Mouse (Mus musculus) adipocyte (in vitro differentiated cells): ENCODE measurements around the gene Wrap53.
A peak's percentile ranks its signal among the peaks of the same experiment; 100 is the strongest.
"Not testable (repeated sequence)": the region's sequence is repeated elsewhere in the genome, so short reads cannot be mapped to it uniquely, and the experiment has no call there.

Source experiments
- DNase-seq: peaks from one replicate; pipeline ENCODE4 v3.0.0-alpha.2; 2016; ENCODE audit warnings: low spot score

The Wrap53 gene

GRCm38 (mm10) chr11:69530755-69531154 lies 49.3 kb downstream of the Wrap53 start:
- not testable (repeated sequence) for DNase-seq

- not testable (repeated sequence) for DNase-seq
These were observed 49.8 kb downstream of the Wrap53 start for GRCm38 (mm10) chr11:69530281-69530680.

DNA sequence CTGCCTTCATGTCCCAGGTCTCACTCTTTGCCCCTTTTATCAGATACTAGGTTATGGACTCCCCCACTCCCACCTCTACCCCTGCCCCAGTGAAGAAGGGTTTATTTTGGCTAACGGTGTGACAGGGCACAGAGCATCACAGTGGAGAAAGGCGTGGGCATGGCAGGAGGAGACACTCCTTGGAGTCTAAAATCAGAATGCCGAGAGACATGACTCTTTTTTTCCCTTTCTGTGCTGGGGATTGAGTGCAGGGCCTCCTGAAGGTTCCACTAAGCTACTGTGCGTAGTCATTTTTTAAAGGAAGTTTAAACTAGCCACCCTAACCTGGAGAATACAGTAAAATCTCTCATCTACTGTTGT lies 52.0 kb downstream of the Wrap53 start:
- DNase-seq, result no peak

DNA sequence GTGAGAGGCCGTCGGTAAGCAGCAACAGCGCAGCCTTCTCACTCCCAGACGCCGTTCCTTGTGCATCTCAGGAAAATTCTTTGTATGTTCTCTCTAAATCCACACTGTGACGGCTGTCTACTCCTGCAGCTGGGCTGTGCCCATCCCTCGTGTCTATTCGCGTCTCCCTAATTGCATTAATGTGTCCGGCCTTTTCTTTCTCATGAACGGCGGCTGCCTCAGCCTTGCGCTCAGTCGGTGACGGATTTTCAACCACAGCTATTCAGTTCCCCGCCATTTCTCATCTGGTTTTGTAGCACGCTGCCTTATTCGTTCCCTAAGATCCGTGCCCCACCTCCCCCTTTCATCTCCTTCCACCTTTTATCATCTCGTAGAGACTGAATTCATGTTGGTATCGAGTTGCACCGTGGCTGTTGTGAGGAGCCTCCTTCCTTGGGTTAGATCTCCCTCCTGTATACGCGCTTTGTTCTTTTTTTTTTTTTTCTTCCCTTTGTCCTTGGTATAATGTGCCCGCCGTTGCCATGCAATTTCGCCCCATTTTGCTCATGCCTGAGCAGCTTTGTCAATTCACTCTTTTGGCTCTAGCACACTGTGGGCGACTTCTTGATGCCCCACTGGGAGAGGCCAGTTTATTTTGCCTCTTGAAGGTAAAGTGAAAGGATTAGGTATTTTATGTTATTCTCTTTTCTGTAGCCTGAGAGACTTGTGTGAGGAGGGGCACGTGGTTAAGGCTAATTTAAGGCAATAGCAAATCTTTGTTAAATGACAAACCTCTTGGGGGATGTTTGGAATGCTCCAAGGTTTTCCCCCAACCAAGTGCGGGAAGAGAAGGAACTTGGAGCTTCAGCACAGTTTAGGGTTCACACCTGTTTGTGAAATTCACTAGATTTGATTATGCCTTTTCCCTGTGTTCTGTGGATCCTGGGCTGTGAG lies 52.7 kb downstream of the Wrap53 start:
- DNase-seq, result no peak

DNA sequence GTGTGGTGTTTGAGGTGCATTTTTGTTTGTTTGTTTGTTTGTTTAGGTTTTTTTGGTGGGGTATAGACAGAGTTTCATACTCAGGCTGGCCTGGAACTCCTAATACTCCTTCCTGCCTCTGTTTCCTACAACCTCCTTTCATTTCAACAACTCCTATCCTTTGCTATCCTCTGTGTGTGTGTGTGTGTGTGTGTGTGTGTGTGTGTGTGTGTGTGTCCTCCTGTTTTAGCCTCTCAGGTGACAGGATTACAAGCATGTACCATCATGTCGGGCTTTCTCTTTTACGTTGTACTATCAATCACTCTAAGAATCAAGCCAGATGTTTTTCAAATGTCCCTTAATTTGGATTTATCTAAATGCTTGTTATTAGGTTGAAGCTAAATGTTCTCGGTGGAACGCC lies 53.4 kb downstream of the Wrap53 start:
- DNase-seq, result no peak

DNA sequence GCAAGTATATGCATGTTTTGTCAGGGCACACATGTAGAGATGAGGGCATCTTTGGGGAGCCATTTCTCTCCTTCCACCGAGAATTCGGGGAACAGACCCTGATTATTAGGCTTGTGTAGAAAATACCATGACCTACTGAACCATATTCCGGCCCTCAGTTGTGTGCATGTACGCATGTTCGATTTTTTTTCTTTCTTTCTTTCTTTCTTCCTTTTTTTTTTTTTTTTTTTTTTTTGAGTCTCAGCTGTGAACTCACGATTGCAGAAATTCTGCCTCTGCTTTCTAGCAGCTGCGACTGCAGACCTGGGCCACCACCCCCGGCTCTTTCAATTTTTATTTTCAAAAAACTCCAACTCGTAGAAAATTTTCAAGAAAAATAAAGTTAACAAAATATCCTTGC lies 54.4 kb downstream of the Wrap53 start:
- DNase-seq, result no peak

GRCm38 (mm10) chr11:69523651-69524050 lies 56.4 kb downstream of the Wrap53 start:
- DNase-seq, result no peak

DNA sequence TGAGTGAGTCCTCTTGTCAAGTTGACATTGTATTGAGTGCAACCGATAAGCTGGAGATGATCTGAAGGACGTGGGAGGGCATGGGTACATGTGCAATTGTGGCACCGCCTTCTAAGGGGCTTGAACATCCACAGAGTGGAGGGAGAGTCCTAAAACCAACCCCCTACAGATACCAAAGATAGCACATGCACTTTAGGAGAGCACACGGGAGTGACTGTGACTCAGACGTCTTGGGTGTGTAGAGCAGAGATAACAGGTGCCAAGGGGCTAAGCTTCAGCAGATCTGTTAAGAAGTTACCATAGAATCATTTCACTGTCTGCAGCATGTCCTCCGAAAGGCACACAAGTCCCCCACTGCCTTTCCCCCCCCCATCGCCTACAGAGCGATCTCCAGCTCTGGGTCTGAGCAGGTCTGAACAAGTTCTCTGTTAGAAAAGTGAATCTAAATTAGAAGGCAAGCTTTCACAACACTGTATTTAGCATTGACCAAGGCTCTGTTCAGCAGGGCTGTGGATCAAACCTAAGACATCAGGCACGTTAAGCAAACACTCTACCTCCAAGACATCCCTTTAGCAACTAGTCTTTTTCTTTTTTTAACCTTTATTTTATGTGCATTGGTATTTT lies 58.4 kb downstream of the Wrap53 start:
- no peak for DNase-seq

DNA sequence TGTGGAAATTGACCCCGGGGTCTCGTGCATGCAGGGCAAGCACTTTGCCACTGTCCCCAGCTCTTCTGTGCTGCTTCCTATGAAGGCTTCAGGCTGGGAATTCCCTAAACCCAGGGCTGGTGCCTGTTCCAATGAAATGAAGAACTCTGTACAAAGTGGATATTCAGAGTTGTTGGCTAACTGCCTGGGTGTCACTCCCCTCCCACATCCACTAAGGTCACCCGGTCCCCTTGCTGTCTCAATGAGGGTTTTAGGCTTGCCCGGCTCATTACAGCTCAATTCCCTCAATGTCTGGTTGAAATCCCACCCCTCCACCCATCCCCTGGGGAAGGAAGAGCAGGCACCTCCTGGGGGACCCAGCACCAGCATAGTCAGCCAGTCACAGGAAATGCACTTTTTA lies 60.1 kb downstream of the Wrap53 start:
- peak; percentile 78 for DNase-seq

GRCm38 (mm10) chr11:69516661-69517060 lies 63.4 kb downstream of the Wrap53 start:
- no peak for DNase-seq

GRCm38 (mm10) chr11:69516151-69516640 lies 63.9 kb downstream of the Wrap53 start:
- no peak for DNase-seq

GRCm38 (mm10) chr11:69513840-69514239 lies 66.2 kb downstream of the Wrap53 start:
- peak; percentile 83 for DNase-seq
